Mouse (Mus musculus): ENCODE measurements around the gene Cyren. TPM values are rescaled to one million over a fixed set of nuclear protein-coding genes. Genes with fewer than 3 reads are reported as not detected.

Cyren gene
- polyA plus RNA-seq, 1 experiment = not detected

- WGBS = 95% methylated on average over 7 of the region's 7 CpGs
- Histone ChIP-seq H3K4me3 (ENCODE audit: insufficient read depth, low read depth, low read length) (no peak overlapping the region), H3K4me1 (ENCODE audit: control insufficient read depth, insufficient read depth, low read length) (no peaks in the 10 kb centered on the region), H3K27ac (ENCODE audit: insufficient read depth, low read depth, low read length) (no peak overlapping the region)
- TF ChIP-seq POLR2A (IDR thresholded peaks at IDR 0.05; ENCODE audit: insufficient read depth, low read depth, low read length) (no peak), CTCF (IDR thresholded peaks at IDR 0.05; ENCODE audit: insufficient read depth, low read depth, low read length) (no peak)
These were observed 6.9 kb upstream of the Cyren start for GRCm38 (mm10) chr6:34884724-34885123.

DNA sequence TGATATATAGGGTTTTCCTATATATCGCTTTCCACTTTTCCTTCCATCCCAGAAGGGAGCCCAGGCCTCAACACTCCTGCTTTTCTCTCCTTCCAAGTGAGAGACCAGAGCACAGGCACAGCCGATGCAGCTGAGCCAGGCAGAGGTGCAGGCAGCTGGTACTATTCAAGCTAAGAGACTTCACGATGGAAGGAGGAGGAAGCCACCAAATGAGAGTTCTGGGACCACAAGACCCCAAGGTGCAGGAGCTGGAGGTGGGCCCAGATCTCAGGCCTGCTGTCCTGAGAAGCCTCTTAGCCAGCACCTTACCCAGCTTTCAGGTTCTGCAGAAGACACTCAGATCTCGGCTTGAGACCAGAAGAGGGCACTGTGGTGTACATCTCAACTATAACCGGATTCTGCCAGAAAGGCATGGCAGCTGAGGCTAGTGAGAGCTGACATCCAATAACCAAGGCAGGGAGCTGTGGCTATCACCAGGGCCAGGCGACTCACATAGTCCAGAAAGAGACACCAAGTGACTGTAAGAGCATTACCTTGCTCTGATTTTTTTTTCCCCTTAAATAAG, 2.1 kb upstream of the Cyren start:
- WGBS = 52% methylated on average over 6 of the region's 6 CpGs

DNA sequence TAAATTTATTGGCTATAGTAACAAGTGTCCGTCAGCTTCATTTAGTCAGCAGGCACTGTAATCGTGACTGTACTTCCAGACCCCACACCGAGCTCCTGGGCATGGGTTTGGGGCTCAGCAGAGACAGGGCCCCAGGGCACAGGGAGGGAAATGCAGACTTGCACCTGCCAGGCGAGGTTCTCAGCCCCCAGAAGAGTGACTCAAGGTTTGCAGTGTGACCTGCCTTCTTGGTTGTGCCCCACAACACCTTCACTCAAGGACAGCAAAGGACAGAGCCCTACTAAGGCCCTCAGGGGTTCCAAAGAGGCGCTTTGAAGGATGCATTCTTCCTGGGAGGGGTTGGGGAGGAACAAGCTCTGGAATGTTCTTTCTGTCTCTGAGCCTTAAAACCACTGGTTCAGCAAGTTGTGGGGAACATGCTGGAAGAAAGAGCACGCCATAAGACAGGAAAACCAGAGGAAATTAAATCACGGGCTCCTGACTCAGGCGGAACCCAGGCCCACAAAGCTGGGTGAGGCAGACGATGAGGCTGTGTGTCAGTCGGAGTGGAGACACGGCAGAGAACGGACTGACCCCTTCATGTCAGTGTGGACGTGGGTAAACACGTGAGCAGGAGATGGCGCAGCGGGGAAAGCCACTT, 1.4 kb upstream of the Cyren start:
- TF ChIP-seq POLR2A (IDR thresholded peaks at IDR 0.05; ENCODE audit: insufficient read depth, low read depth, low read length) (no peak), CTCF (IDR thresholded peaks at IDR 0.05; ENCODE audit: insufficient read depth, low read depth, low read length) (no peak)
- no peak overlapping the region for H3K4me3 ChIP-seq (ENCODE audit: insufficient read depth, low read depth, low read length)
- WGBS = 95% methylated on average over 16 of the region's 16 CpGs
- H3K4me1 ChIP-seq (ENCODE audit: control insufficient read depth, insufficient read depth, low read length) = peaks cover 4% of the 10 kb centered on the region
- H3K27ac ChIP-seq (ENCODE audit: insufficient read depth, low read depth, low read length) = no peak overlapping the region

More for the DNA sequence above, 2.1 kb upstream of the Cyren start:
- Histone ChIP-seq H3K4me3 (ENCODE audit: insufficient read depth, low read depth, low read length) (no peak overlapping the region), H3K4me1 (ENCODE audit: control insufficient read depth, insufficient read depth, low read length) (peaks cover 4% of the 10 kb centered on the region), H3K27ac (ENCODE audit: insufficient read depth, low read depth, low read length) (no peak overlapping the region)
- TF ChIP-seq POLR2A (IDR thresholded peaks at IDR 0.05; ENCODE audit: insufficient read depth, low read depth, low read length) (no peak), CTCF (IDR thresholded peaks at IDR 0.05; ENCODE audit: insufficient read depth, low read depth, low read length) (peak; percentile 30; the same call in 1 of the 2 replicates)

DNA sequence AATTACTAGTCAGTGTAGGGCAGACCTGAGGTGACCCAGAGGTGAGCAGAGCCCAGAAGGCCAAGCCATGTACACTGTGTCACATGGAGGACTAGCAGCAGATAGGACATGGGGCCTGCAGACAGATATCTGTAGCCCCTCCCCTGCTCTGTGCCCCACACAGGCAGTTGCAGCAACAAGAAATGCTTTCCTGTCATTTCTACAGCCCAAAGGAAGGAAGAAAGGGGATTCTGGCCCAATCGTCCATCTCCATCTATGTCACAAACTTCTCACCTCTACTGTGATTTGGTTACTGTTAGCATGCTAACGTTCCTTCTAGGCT, 1.1 kb downstream of the Cyren start:
- no peak overlapping the region for H3K27ac ChIP-seq (ENCODE audit: insufficient read depth, low read depth, low read length)
- no peak for TF ChIP-seq CTCF (IDR thresholded peaks at IDR 0.05; ENCODE audit: insufficient read depth, low read depth, low read length)
- TF ChIP-seq POLR2A (IDR thresholded peaks at IDR 0.05; ENCODE audit: insufficient read depth, low read depth, low read length) = no peak
- no peak overlapping the region for H3K4me3 ChIP-seq (ENCODE audit: insufficient read depth, low read depth, low read length)
- WGBS = 54% methylated on average over 2 of the region's 2 CpGs
- peaks cover 7% of the 10 kb centered on the region for H3K4me1 ChIP-seq (ENCODE audit: control insufficient read depth, insufficient read depth, low read length)

DNA sequence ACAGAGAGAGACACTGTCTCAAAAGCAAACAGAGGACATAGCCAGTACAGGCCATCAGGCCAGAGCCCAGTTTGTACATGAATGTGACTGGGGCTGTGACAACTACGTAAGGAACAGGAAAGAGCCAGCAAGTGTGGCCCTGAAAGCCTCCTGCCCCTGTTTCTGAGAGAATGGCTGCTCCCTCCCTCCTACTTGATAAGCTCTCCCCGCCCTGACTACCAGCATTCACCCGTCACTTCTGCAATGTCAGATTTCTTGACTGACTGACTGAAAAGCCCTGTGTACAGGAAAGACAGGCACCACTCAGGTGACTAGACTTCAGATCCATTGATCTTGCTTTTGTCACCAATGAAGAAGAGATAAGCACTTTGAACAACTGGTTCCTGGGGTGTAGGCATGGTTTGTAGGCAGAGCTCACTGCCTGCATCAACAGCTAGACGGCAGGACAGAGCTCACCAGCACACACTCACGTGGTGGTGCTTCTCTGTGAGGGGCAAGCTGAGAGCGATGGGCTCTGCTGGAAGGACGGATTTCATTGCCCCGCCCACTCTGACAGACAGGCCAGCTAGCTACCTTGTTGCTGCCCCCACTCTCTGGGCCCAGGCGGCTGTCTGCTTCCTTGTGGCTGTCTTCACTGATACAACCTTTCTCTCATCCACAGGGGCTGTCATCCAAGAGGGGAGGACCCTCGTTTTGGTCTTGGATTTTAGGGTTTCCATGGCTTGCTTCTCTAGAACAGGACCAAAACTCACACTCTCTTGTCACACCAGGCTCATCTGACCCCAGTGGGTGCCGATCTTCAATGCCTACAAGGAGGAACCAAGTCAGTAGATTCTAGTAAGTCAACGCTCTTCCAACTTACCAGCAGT, 1.7 kb downstream of the Cyren start:
- WGBS = 79% methylated on average over 12 of the region's 12 CpGs

DNA sequence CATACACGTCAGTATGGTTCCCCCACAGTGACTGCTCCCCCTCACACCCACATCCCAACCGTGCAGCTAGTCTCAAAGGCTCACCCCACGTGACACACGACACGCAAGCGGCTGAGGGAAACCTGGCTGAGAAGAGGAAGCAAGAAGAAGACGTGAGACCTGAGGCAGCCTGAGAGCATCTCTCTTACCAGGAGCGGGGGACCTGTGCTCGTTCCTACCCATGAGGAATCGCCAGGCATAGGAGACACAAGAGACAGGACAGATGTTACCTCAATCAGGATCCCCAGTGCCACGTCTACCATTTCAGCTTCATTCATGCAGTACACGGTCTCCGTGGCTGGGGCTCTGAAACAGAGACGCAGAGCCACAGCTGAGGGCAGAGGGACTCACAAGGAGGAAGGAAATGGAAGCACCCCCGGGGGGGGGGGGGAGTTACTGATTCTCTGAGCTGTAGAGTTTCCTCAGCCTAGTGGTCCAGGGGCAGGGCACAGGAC, 2.5 kb downstream of the Cyren start:
- 88% methylated on average over 15 of the region's 15 CpGs for WGBS
- TF ChIP-seq CTCF (IDR thresholded peaks at IDR 0.05; ENCODE audit: insufficient read depth, low read depth, low read length) (no peak), POLR2A (IDR thresholded peaks at IDR 0.05; ENCODE audit: insufficient read depth, low read depth, low read length) (0 out of 2 replicates have a peak, but pooled peaks have one; percentile 22)
- H3K4me3 ChIP-seq (ENCODE audit: insufficient read depth, low read depth, low read length) = no peak overlapping the region
- H3K4me1 ChIP-seq (ENCODE audit: control insufficient read depth, insufficient read depth, low read length) = peaks cover 7% of the 10 kb centered on the region
- no peak overlapping the region; the same call in 1 of the 2 replicates for H3K27ac ChIP-seq (ENCODE audit: insufficient read depth, low read depth, low read length)

More for the DNA sequence above, 1.7 kb downstream of the Cyren start:
- H3K27ac ChIP-seq (ENCODE audit: insufficient read depth, low read depth, low read length) = no peak overlapping the region
- H3K4me1 ChIP-seq (ENCODE audit: control insufficient read depth, insufficient read depth, low read length) = peaks cover 7% of the 10 kb centered on the region
- TF ChIP-seq CTCF (IDR thresholded peaks at IDR 0.05; ENCODE audit: insufficient read depth, low read depth, low read length) = no peak
- no peak for TF ChIP-seq POLR2A (IDR thresholded peaks at IDR 0.05; ENCODE audit: insufficient read depth, low read depth, low read length)
- H3K4me3 ChIP-seq (ENCODE audit: insufficient read depth, low read depth, low read length) = no peak overlapping the region

DNA sequence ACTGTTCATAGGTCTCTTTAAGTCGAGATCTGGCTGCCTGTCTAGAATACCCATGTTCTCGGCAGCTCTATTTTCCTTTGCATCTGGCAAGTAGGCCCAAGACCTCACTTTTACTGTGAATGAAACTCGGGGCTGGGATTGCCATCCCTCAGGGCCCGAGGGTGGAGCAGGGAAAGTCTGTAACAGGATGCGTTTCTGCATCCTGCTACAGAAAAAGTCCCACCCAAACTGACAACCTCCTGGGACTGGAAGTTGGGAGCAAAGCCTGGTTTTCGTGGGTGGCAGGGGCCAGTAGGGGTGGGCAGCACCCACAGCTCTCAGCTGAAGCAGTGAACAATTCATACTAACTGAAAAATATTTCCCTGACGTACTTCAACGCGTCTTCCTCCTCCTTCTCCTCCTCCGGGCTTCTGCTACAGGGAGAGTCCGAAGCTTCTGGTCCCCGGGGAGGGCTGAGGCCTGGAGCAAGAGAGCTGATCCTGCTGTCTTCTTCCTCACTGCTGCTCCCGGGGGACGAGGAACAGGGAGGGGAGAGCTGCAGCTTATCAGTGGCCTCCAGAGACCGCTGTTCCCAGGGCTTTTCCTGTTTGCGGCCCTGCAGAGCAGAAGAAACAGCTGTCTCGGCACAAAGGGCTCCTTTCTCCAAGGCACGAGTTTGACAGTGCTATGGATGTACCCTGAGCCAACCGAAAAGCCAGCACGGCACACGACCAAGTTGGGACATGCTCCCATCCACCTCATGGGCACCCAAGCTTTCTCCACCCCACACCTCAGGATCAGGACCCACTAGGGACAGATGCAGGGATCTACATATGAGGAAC, 3.5 kb downstream of the Cyren start:
- peaks cover 7% of the 10 kb centered on the region for H3K4me1 ChIP-seq (ENCODE audit: control insufficient read depth, insufficient read depth, low read length)
- H3K27ac ChIP-seq (ENCODE audit: insufficient read depth, low read depth, low read length) = no peak overlapping the region; the same call in 1 of the 2 replicates
- TF ChIP-seq CTCF (IDR thresholded peaks at IDR 0.05; ENCODE audit: insufficient read depth, low read depth, low read length) (no peak), POLR2A (IDR thresholded peaks at IDR 0.05; ENCODE audit: insufficient read depth, low read depth, low read length) (no peak)
- H3K4me3 ChIP-seq (ENCODE audit: insufficient read depth, low read depth, low read length) = no peak overlapping the region
- WGBS = 63% methylated on average over 21 of the region's 21 CpGs

GRCm38 (mm10) chr6:34872871-34873270, 5.0 kb downstream of the Cyren start:
- H3K27ac ChIP-seq (ENCODE audit: insufficient read depth, low read depth, low read length) = no peak overlapping the region
- WGBS = 93% methylated on average over 10 of the region's 10 CpGs
- H3K4me3 ChIP-seq (ENCODE audit: insufficient read depth, low read depth, low read length) = no peak overlapping the region
- H3K4me1 ChIP-seq (ENCODE audit: control insufficient read depth, insufficient read depth, low read length) = peaks cover 7% of the 10 kb centered on the region
- TF ChIP-seq CTCF (IDR thresholded peaks at IDR 0.05; ENCODE audit: insufficient read depth, low read depth, low read length) (no peak), POLR2A (IDR thresholded peaks at IDR 0.05; ENCODE audit: insufficient read depth, low read depth, low read length) (no peak)
